12 mouse cellular contexts compared by ENCODE assay signal in the genomic region with DNA sequence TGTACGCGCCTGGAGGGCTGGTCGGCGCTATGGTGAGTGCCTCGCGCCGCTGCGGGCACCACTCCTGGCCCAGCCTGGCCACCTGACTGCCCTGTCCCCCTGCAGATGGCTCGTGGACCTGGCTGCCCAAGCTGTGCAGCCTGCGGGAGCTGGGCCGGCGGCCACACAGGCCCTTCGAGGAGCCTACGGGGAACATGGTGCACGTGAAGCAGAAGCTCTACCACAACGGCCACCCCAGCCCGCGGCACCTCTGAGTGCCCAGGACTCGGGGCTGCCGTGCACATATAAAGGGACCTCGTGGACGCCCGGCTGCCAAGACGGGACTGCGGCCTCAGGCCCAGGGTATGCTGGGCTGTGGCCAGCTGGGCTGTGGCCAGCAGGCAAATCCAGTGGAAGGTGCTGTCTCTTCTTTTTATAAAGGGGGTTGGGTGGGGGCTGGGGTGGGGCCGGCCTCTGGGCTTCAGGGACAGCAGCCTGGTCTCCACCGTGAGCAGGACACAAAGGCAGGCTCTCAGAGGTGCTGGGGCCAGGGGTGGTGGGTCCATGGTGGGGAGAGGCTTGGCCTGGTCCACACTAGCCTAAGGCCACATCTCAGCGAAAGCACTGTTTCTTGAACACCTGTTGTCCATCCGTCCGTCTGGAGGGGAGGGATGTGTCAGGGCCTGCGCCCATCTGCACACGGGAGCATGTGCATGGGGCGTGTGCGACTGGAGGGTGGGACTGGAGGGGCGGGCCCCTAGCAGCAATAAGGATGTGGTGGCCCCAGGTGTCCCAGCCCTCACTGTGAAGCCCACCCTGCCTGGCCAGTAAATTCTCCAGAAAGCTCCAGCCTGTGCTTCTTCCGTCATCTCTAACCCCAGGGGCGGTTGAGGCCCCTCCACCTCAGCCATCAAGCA. TPM values are rescaled to one million over a fixed set of nuclear protein-coding genes. Genes with fewer than 3 reads are reported as not detected.
DNase-seq lines count a peak whose midpoint lies in the region; TF ChIP-seq lines count a peak whose summit lies in the region.
"Had no signal": no experiment of that assay in that cellular context is flagged by ENCODE, and none has a peak within 500 bp of the region (broad histone marks: within the 10 kb centered on the region; RNA-seq: fewer than 3 reads in every experiment).

No protein-coding gene starts in this region.

- H3K27me3 ChIP-seq in MEL (ENCODE audit: control insufficient read depth in 1 of 2, insufficient read depth in 2 of 2, low read length in 2 of 2), result no peaks in the 10 kb centered on the region

- TF ChIP-seq EP300 in MEL (IDR thresholded peaks at IDR 0.05; ENCODE audit: low read depth in 1 of 2, low read length in 2 of 2), result no peak

- H3K79me2 ChIP-seq in MEL (ENCODE audit: control insufficient read depth, insufficient read depth, low read length, poor library complexity), result peaks cover 3% of the 10 kb centered on the region; the same call in 1 of the 2 replicates

- no peak overlapping the region for H3K9ac ChIP-seq in MEL (ENCODE audit: control insufficient read depth, low read depth, low read length, poor library complexity, severe bottlenecking)
- H3K9ac ChIP-seq: lung, embryonic 14.5 days had no signal

- no peak for TF ChIP-seq RAD21 in MEL (IDR thresholded peaks at IDR 0.05; ENCODE audit: low read depth, low read length)

- peak; percentile 58 for DNase-seq in gastrocnemius, adult 2 months
- no peak for DNase-seq in gastrocnemius, postnatal 14 days
- peak; percentile 40 to 44 for DNase-seq in layer of hippocampus, postnatal 10 days (ENCODE audit: low spot score in 2 of 2)
- no peak for DNase-seq in layer of hippocampus, adult 11-12 months (ENCODE audit: low spot score)
- no peak for DNase-seq in MEL (ENCODE audit: low read depth, low spot score)
- peak; percentile 80 to 83 for DNase-seq in cerebellum, postnatal 14 days
- no peak for DNase-seq in frontal cortex, postnatal 14 days (ENCODE audit: low spot score in 2 of 2)
- DNase-seq in layer of hippocampus, postnatal 14 days (ENCODE audit: low spot score in 2 of 2), result no peak
- DNase-seq: lung, embryonic 14.5 days; thymus, adult 2 months had no signal

- TF ChIP-seq CTCF in gastrocnemius, adult 2 months (IDR thresholded peaks at IDR 0.05), result no peak
- no peak for TF ChIP-seq CTCF in MEL (IDR thresholded peaks at IDR 0.05 in 2 of 3, conservative IDR thresholded peaks at IDR 0.05 in 1 of 3; ENCODE audit: control insufficient read depth in 1 of 3, insufficient read depth in 1 of 3, low read depth in 2 of 3, low read length in 3 of 3, poor library complexity in 1 of 3, severe bottlenecking in 1 of 3)

- intact Hi-C loops in gastrocnemius, adult 2 months (cut with DNase I), result no loop called here
- intact Hi-C loops in gastrocnemius, postnatal 14 days (cut with DNase I; ENCODE audit: low total_unique reads), result no loop called here

- 0 out of 4 replicates have a peak, but pooled peaks cover 0 to 5% of the 10 kb centered on the region in 2 experiments for H3K4me1 ChIP-seq in MEL (ENCODE audit: control insufficient read depth in 1 of 2, insufficient read depth in 2 of 2, low read length in 2 of 2)

- TF ChIP-seq POLR2A in MEL (IDR thresholded peaks at IDR 0.05; ENCODE audit: control insufficient read depth in 1 of 2, insufficient read depth in 1 of 2, low read depth in 1 of 2, low read length in 2 of 2, poor library complexity in 1 of 2), result peak in 1 of 2 experiments; percentile 41; a peak in 1 of 4 replicates

- no peak overlapping the region for H3K4me3 ChIP-seq in gastrocnemius, adult 2 months
- no peak overlapping the region for H3K4me3 ChIP-seq in MEL (ENCODE audit: control insufficient read depth in 1 of 2, insufficient read depth in 1 of 2, low read depth in 2 of 2, low read length in 2 of 2)
- H3K4me3 ChIP-seq: hindbrain, embryonic 10.5 days had no signal

- no peak overlapping the region for H3K27ac ChIP-seq in gastrocnemius, adult 2 months
- no peak overlapping the region for H3K27ac ChIP-seq in MEL (ENCODE audit: control insufficient read depth, low read depth, low read length)
- H3K27ac ChIP-seq: hindbrain, embryonic 10.5 days had no signal

- no peaks in the 10 kb centered on the region for H3K9me3 ChIP-seq in MEL (replicated peaks; ENCODE audit: insufficient read depth, low read length)
- H3K9me3 ChIP-seq: hindbrain, embryonic 10.5 days had no signal

- H3K36me3 ChIP-seq in MEL (ENCODE audit: control insufficient read depth in 1 of 2, insufficient read depth in 2 of 2, low read length in 2 of 2), result peaks cover 0 to 15% of the 10 kb centered on the region in 2 experiments; a peak in 2 of 4 replicates

TF ChIP-seq in MEL, 35 proteins besides CTCF, POLR2A, EP300 and RAD21:
- TF ChIP-seq SMC3 (IDR thresholded peaks at IDR 0.05; ENCODE audit: low read depth, low read length) (no peak), POLR2AphosphoS2 (IDR thresholded peaks at IDR 0.05; ENCODE audit: low read length) (peak; percentile 43)
TF ChIP-seq in MEL: peak in this region for 1.

RNA-seq across cellular contexts. Expression of a gene that starts 5.4 kb away (rescaled TPM):
- under 1 TPM; 0.41 to 0.67 TPM for total RNA-seq in gastrocnemius, adult 2 months (2021)
- under 1 TPM; 0.57 to 0.66 TPM for total RNA-seq in gastrocnemius, postnatal 14 days (2021)
- 10 to 100 TPM; 44.8 to 45.2 TPM for total RNA-seq in layer of hippocampus, postnatal 10 days (2021)
- total RNA-seq in MEL (2012; rRNA removed), result 0.13 and 0.27 TPM in 2 replicates
- polyA plus RNA-seq in MEL (2012; ENCODE audit: insufficient read depth in 1 of 2, insufficient read length in 2 of 2, low read depth in 1 of 2, low replicate concordance in 2 of 2, missing spikeins in 1 of 2), result under 1 TPM in 1 of 2 experiments, not detected in 1; 0.33 TPM
- total RNA-seq in layer of hippocampus, postnatal 14 days (2021), result 10 to 100 TPM; 41.6 to 45.7 TPM

RNA-seq across cellular contexts. Expression of a gene that starts 20.9 kb away (rescaled TPM):
- 10 to 100 TPM; 25.4 to 35.3 TPM for total RNA-seq in gastrocnemius, adult 2 months (2021)
- 10 to 100 TPM; 23.9 to 26.1 TPM for total RNA-seq in gastrocnemius, postnatal 14 days (2021)
- total RNA-seq in layer of hippocampus, postnatal 10 days (2021), result 10 to 100 TPM; 68.7 to 71.4 TPM
- 198 and 220 TPM in 2 replicates for total RNA-seq in MEL (2012; rRNA removed)
- 100 to 1,000 TPM in 1 of 2 experiments, not detected in 1; 232 TPM for polyA plus RNA-seq in MEL (2012; ENCODE audit: insufficient read depth in 1 of 2, insufficient read length in 2 of 2, low read depth in 1 of 2, low replicate concordance in 2 of 2, missing spikeins in 1 of 2)
- 10 to 100 TPM; 52.5 to 59.7 TPM for total RNA-seq in layer of hippocampus, postnatal 14 days (2021)

RNA-seq across cellular contexts. Expression of a gene that starts 34.5 kb away (rescaled TPM):
- total RNA-seq in gastrocnemius, adult 2 months (2021), result 1 to 10 TPM; 4.8 to 7.4 TPM
- 10 to 100 TPM in 1 of 2 experiments, 1 to 10 TPM in 1; 9.0 to 13.8 TPM for total RNA-seq in gastrocnemius, postnatal 14 days (2021)
- 10 to 100 TPM; 16.3 to 18.2 TPM for total RNA-seq in layer of hippocampus, postnatal 10 days (2021)
- 0.33 and 0.42 TPM in 2 replicates for total RNA-seq in MEL (2012; rRNA removed)
- polyA plus RNA-seq in MEL (2012; ENCODE audit: insufficient read depth in 1 of 2, insufficient read length in 2 of 2, low read depth in 1 of 2, low replicate concordance in 2 of 2, missing spikeins in 1 of 2), result under 1 TPM in 1 of 2 experiments, not detected in 1; 0.33 TPM
- 10 to 100 TPM; 13.5 to 16.8 TPM for total RNA-seq in layer of hippocampus, postnatal 14 days (2021)

RNA-seq across cellular contexts. Expression of a gene that starts 35.4 kb away (rescaled TPM):
- 10 to 100 TPM; 42.3 to 44.5 TPM for total RNA-seq in gastrocnemius, adult 2 months (2021)
- 10 to 100 TPM; 42.6 TPM for total RNA-seq in gastrocnemius, postnatal 14 days (2021)
- 10 to 100 TPM; 77.2 to 81.7 TPM for total RNA-seq in layer of hippocampus, postnatal 10 days (2021)
- total RNA-seq in MEL (2012; rRNA removed), result 160 and 170 TPM in 2 replicates
- 100 to 1,000 TPM; 140 to 267 TPM for polyA plus RNA-seq in MEL (2012; ENCODE audit: insufficient read depth in 1 of 2, insufficient read length in 2 of 2, low read depth in 1 of 2, low replicate concordance in 2 of 2, missing spikeins in 1 of 2)
- 10 to 100 TPM; 65.7 to 79.1 TPM for total RNA-seq in layer of hippocampus, postnatal 14 days (2021)

RNA-seq across cellular contexts. Expression of a gene that starts 45.7 kb away (rescaled TPM):
- total RNA-seq in gastrocnemius, adult 2 months (2021), result 1 to 10 TPM in 1 of 2 experiments, under 1 TPM in 1; 0.66 to 1.1 TPM
- 1 to 10 TPM; 1.3 to 1.4 TPM for total RNA-seq in gastrocnemius, postnatal 14 days (2021)
- 1 to 10 TPM; 3.5 to 4.5 TPM for total RNA-seq in layer of hippocampus, postnatal 10 days (2021)
- total RNA-seq in MEL (2012; rRNA removed), result 0.10 and 0.19 TPM in 2 replicates
- under 1 TPM in 1 of 2 experiments, not detected in 1; 0.32 TPM for polyA plus RNA-seq in MEL (2012; ENCODE audit: insufficient read depth in 1 of 2, insufficient read length in 2 of 2, low read depth in 1 of 2, low replicate concordance in 2 of 2, missing spikeins in 1 of 2)
- total RNA-seq in layer of hippocampus, postnatal 14 days (2021), result 10 to 100 TPM; 18.0 to 18.1 TPM
- polyA plus RNA-seq: CD4-positive, CD25-positive, alpha-beta regulatory T cell, adult 4 months had no signal

Comparison
In these comparisons a context has a peak if more than half of its experiments do, and no peak if none do; other contexts are left out.
1. DNase-seq: peak in gastrocnemius, adult 2 months (single experiment), layer of hippocampus, postnatal 10 days (2 of 2) and cerebellum, postnatal 14 days (2 of 2); none in gastrocnemius, postnatal 14 days (single experiment), layer of hippocampus, adult 11-12 months (single experiment), MEL (single experiment), frontal cortex, postnatal 14 days (0 of 2) and layer of hippocampus, postnatal 14 days (0 of 2).
2. RNA of a gene that starts 5.4 kb away (total RNA-seq): 41.6 to 45.7 TPM in layer of hippocampus, postnatal 14 days and 44.8 to 45.2 TPM in layer of hippocampus, postnatal 10 days; 0.41 to 0.67 TPM in gastrocnemius, adult 2 months, 0.57 to 0.66 TPM in gastrocnemius, postnatal 14 days and 0.13 to 0.27 TPM in MEL; every median in the first group is over 10 times any median in the second.